Mouse (Mus musculus): ENCODE measurements around the gene Akr1c12. TPM values are rescaled to one million over a fixed set of nuclear protein-coding genes. Genes with fewer than 3 reads are reported as not detected.

The Akr1c12 gene
- total and polyA plus RNA-seq, 2 experiments from 2014 or later = 0.49 TPM; not detected in 1

GRCm38 (mm10) chr13:4233536-4234172 is 45.6 kb downstream of the Akr1c12 start:
- no peak overlapping the region for H3K9ac ChIP-seq (replicated peaks; ENCODE audit: low read depth, low read length)
- ATAC-seq (ENCODE audit: insufficient read depth, low read depth) (no peak), DNase-seq (ENCODE audit: low spot score) (no peak)
- H3K4me2 ChIP-seq (ENCODE audit: low read depth, low read length) = no peak overlapping the region
- no peaks in the 10 kb centered on the region for H3K36me3 ChIP-seq (replicated peaks; ENCODE audit: control insufficient read depth, insufficient read depth, low read length)
- H3K27ac ChIP-seq (ENCODE audit: low read depth) = no peak overlapping the region
- no peaks in the 10 kb centered on the region for H3K27me3 ChIP-seq (ENCODE audit: control insufficient read depth, insufficient read depth, low read length)
- H3K4me1 ChIP-seq (ENCODE audit: control insufficient read depth, insufficient read depth) = no peaks in the 10 kb centered on the region
- H3K9me3 ChIP-seq (replicated peaks; ENCODE audit: control insufficient read depth, low read length) = no peaks in the 10 kb centered on the region
- H3K4me3 ChIP-seq (ENCODE audit: low read depth, low read length) = no peak overlapping the region
- 66% methylated on average over 3 of the region's 3 CpGs for WGBS
- no peak for TF ChIP-seq EP300 (IDR thresholded peaks at IDR 0.05; ENCODE audit: low read depth)
- no peak for TF ChIP-seq CTCF (IDR thresholded peaks at IDR 0.05; ENCODE audit: low read depth)

GRCm38 (mm10) chr13:4233135-4233534 is 46.1 kb downstream of the Akr1c12 start:
- no peaks in the 10 kb centered on the region for H3K36me3 ChIP-seq (replicated peaks; ENCODE audit: control insufficient read depth, insufficient read depth, low read length)
- no peak for ATAC-seq (ENCODE audit: insufficient read depth, low read depth)

DNA sequence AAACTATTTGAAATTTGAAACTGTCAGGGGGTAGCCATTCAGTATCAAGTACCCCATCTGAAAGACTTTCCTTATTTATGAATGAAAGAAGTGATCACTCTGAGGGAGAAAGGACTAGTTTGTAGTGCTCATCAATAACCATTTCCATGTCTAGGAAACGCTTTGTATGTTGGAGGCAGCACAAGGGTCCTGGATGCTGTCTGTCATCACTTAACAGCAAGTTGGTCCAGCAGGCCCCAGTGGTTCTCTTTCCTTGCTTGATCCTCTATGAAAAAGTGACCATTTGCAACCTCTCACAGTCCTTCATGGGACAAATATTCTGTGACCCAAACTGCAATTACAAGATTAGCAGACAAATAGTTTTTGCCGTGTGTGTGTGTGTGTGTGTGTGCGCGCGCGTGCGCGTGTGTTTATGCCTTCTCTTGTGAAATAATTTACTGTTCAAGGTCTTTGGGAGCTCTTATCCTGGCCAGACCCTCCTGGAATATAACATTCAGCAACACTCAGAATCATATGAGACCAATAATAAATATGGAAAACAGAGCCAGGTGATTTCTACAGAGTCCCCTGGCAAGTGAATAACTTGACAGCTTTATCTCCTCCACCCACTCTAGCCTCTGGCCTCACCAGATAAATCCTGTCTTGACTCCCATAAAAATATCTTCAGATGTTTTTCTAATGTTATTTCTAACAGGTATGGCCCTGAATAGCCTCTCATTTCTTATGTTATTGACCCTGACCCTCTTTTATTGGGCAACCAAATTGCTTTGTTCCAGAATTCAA is 48.2 kb downstream of the Akr1c12 start:
- H3K4me2 ChIP-seq (ENCODE audit: low read depth, low read length) = no peak overlapping the region
- H3K36me3 ChIP-seq (replicated peaks; ENCODE audit: control insufficient read depth, insufficient read depth, low read length) = no peaks in the 10 kb centered on the region
- no peak overlapping the region for H3K27ac ChIP-seq (ENCODE audit: low read depth)
- WGBS = 71% methylated on average over 8 of the region's 8 CpGs
- no peaks in the 10 kb centered on the region for H3K27me3 ChIP-seq (ENCODE audit: control insufficient read depth, insufficient read depth, low read length)
- no peak overlapping the region for H3K9ac ChIP-seq (replicated peaks; ENCODE audit: low read depth, low read length)
- no peak overlapping the region for H3K4me3 ChIP-seq (ENCODE audit: low read depth, low read length)
- no peak for TF ChIP-seq EP300 (IDR thresholded peaks at IDR 0.05; ENCODE audit: low read depth)
- no peak for TF ChIP-seq CTCF (IDR thresholded peaks at IDR 0.05; ENCODE audit: low read depth)
- H3K9me3 ChIP-seq (replicated peaks; ENCODE audit: control insufficient read depth, low read length) = no peaks in the 10 kb centered on the region
- no peaks in the 10 kb centered on the region for H3K4me1 ChIP-seq (ENCODE audit: control insufficient read depth, insufficient read depth)
- DNase-seq (ENCODE audit: low spot score) (no peak), ATAC-seq (ENCODE audit: insufficient read depth, low read depth) (no peak)

More at GRCm38 (mm10) chr13:4233135-4233534, 46.1 kb downstream of the Akr1c12 start:
- H3K27me3 ChIP-seq (ENCODE audit: control insufficient read depth, insufficient read depth, low read length) = no peaks in the 10 kb centered on the region
- H3K4me2 ChIP-seq (ENCODE audit: low read depth, low read length) = no peak overlapping the region
- no peak overlapping the region for H3K4me3 ChIP-seq (ENCODE audit: low read depth, low read length)
- 59% methylated on average over 1 of the region's 1 CpGs for WGBS
- no peaks in the 10 kb centered on the region for H3K4me1 ChIP-seq (ENCODE audit: control insufficient read depth, insufficient read depth)
- H3K9ac ChIP-seq (replicated peaks; ENCODE audit: low read depth, low read length) = no peak overlapping the region
- TF ChIP-seq EP300 (IDR thresholded peaks at IDR 0.05; ENCODE audit: low read depth) = no peak
- TF ChIP-seq CTCF (IDR thresholded peaks at IDR 0.05; ENCODE audit: low read depth) = no peak
- no peak for DNase-seq (ENCODE audit: low spot score)
- no peaks in the 10 kb centered on the region for H3K9me3 ChIP-seq (replicated peaks; ENCODE audit: control insufficient read depth, low read length)
- H3K27ac ChIP-seq (ENCODE audit: low read depth) = no peak overlapping the region

DNA sequence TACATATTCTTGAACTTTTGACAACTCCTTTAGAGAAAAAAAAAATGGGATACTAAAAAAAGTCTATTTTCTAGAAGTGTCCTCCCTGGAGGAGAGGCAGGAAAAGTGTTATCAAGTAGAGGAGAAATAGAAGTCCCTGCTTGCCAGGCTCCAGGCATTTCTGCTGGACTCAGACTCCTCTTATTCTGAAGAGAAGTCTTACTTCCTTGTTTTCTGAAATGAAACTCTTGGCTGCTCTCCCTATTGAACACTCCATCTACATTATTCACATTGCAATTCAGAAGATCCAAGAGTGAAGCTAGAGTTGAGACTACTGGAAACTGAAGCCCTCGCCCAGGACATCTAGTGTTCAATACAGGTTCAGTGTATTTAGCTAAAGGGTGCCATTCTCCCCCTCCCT is 50.8 kb downstream of the Akr1c12 start, which contains the start of gene Akr1c19:
TSS of gene Akr1c19 (plus strand) at position 260 of the 400 bp plus-strand sequence.
- 36% methylated on average over 1 of the region's 1 CpGs for WGBS
- H3K4me2 ChIP-seq (ENCODE audit: low read depth, low read length) = peak within 1 kb of the TSS; percentile 28
- no peaks in the 10 kb centered on the region for H3K36me3 ChIP-seq (replicated peaks; ENCODE audit: control insufficient read depth, insufficient read depth, low read length)
- H3K27ac ChIP-seq (ENCODE audit: low read depth) = peak within 1 kb of the TSS; percentile 30; the same call in 1 of the 2 replicates
- peak; percentile 41 for ATAC-seq (ENCODE audit: insufficient read depth, low read depth)
- peak; percentile 55 for DNase-seq (ENCODE audit: low spot score)
- no peaks in the 10 kb centered on the region for H3K27me3 ChIP-seq (ENCODE audit: control insufficient read depth, insufficient read depth, low read length)
- no peaks in the 10 kb centered on the region for H3K4me1 ChIP-seq (ENCODE audit: control insufficient read depth, insufficient read depth)
- H3K4me3 ChIP-seq (ENCODE audit: low read depth, low read length) = no peak within 1 kb of the TSS
- no peaks in the 10 kb centered on the region for H3K9me3 ChIP-seq (replicated peaks; ENCODE audit: control insufficient read depth, low read length)
- H3K9ac ChIP-seq (replicated peaks; ENCODE audit: low read depth, low read length) = no peak within 1 kb of the TSS
- no peak for TF ChIP-seq EP300 (IDR thresholded peaks at IDR 0.05; ENCODE audit: low read depth)
- TF ChIP-seq CTCF (IDR thresholded peaks at IDR 0.05; ENCODE audit: low read depth) = no peak

Other genes starting within 250 kb of the Akr1c12 start
- 5.2 and 6.3 TPM in 2 replicates for gene Akr1c14, start 230.4 kb downstream of the Akr1c12 start, total RNA-seq (2014; rRNA removed; ENCODE audit: low replicate concordance)
- 2.7 and 3.0 TPM in 2 replicates for gene Akr1c14, start 230.4 kb downstream of the Akr1c12 start, polyA plus RNA-seq (2015; fragmentation: Nextera tagmentation; extraction: Ambion mirVana)
- 0.69 and 7.6 TPM in 2 replicates for gene Akr1c18, start 128.8 kb downstream of the Akr1c12 start, total RNA-seq (2014; rRNA removed; ENCODE audit: low replicate concordance)
- gene Akr1c18, start 128.8 kb downstream of the Akr1c12 start, polyA plus RNA-seq (2015; fragmentation: Nextera tagmentation; extraction: Ambion mirVana) = 0.12 and 0.86 TPM in 2 replicates
- 0.46 TPM in 1 of 2 replicates, not detected in the other for gene Akr1c13, start 88.3 kb downstream of the Akr1c12 start, total RNA-seq (2014; rRNA removed; ENCODE audit: low replicate concordance)
- gene Akr1c13, start 88.3 kb downstream of the Akr1c12 start, polyA plus RNA-seq (2015; fragmentation: Nextera tagmentation; extraction: Ambion mirVana) = 1.6 and 1.7 TPM in 2 replicates
- 0.04 and 1.6 TPM in 2 replicates for gene Akr1c19, start 50.7 kb downstream of the Akr1c12 start, total RNA-seq (2014; rRNA removed; ENCODE audit: low replicate concordance)
- 1.3 and 1.4 TPM in 2 replicates for gene Akr1c19, start 50.7 kb downstream of the Akr1c12 start, polyA plus RNA-seq (2015; fragmentation: Nextera tagmentation; extraction: Ambion mirVana)
- gene Akr1c6, start 154.9 kb upstream of the Akr1c12 start, total RNA-seq (2014; rRNA removed; ENCODE audit: low replicate concordance) = not detected in 2 replicates
- not detected in 2 replicates for gene Akr1c6, start 154.9 kb upstream of the Akr1c12 start, polyA plus RNA-seq (2015; fragmentation: Nextera tagmentation; extraction: Ambion mirVana)
- not detected in 2 replicates for gene Akr1c20, start 243.9 kb upstream of the Akr1c12 start, total RNA-seq (2014; rRNA removed; ENCODE audit: low replicate concordance)
- gene Akr1c20, start 243.9 kb upstream of the Akr1c12 start, polyA plus RNA-seq (2015; fragmentation: Nextera tagmentation; extraction: Ambion mirVana) = not detected in 2 replicates